Mouse (Mus musculus) ES-Bruce4 (cell line): ENCODE results near the gene Abca7.

Experiments used
- CTCF ChIP-seq: IDR thresholded peaks from one replicate; pipeline ENCODE4 v1.8.1; 2011; ENCODE audit warnings: low read depth, low read length
- EP300 ChIP-seq: IDR thresholded peaks from 2 replicates; pipeline ENCODE4 v1.6.1; 2011; ENCODE audit warnings: low read depth, low read length; ENCODE audit not compliant: insufficient read depth
- POLR2A ChIP-seq: IDR thresholded peaks from one replicate; pipeline ENCODE4 v1.8.1; 2011; ENCODE audit warnings: low read length; ENCODE audit not compliant: insufficient read depth

DNA sequence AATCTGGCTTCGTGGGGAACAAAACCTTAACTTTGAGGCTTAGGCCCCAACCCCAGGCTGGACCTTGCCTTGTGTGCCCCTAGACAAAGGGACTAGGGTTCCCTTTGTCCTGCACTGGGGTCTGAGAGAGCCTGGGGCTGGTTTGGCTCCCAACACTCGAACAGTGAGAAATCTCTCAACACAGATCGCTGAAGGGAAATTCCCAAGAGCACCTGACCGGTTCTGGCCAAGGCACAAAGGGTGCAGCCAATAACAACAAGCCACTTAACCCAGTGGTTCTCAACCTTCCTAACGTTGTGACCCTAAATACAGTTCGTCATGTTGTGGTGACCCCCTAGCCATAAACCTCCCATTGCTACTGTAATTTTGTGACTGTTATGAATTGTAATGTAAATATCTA lies 54.0 kb downstream of the Abca7 start:
- TF ChIP-seq CTCF, result no peak
- TF ChIP-seq POLR2A, result no peak
- TF ChIP-seq EP300, result peak; percentile 92
